Mouse (Mus musculus) stomach, postnatal 0 days (tissue): ENCODE measurements around the gene Pip4k2a.

Experiments
- CTCF ChIP-seq: IDR thresholded peaks from 2 replicates; pipeline ENCODE4 v1.5.1; 2016; ENCODE audit warnings: antibody characterized with exemption, low read depth, mild to moderate bottlenecking, moderate library complexity
- EP300 ChIP-seq: optimal IDR thresholded peaks from 2 replicates; pipeline ENCODE3; 2016; ENCODE audit warnings: antibody characterized with exemption

- TF ChIP-seq CTCF (no peak), EP300 (no peak)
These were observed 13.7 kb downstream of the Pip4k2a start for GRCm38 (mm10) chr2:18984095-18984847.
